Mouse (Mus musculus): Measurements from ENCODE around the gene Kcnma1.

GRCm38 (mm10) chr14:23650126-23650525 lies 364.2 kb downstream of the Kcnma1 start:
- no peak for TF ChIP-seq POLR2A (IDR thresholded peaks at IDR 0.05; ENCODE audit: insufficient read depth, low read depth, low read length)
- TF ChIP-seq CTCF (IDR thresholded peaks at IDR 0.05; ENCODE audit: insufficient read depth, low read depth, low read length) = no peak

Measured in olfactory bulb, adult 2 months (tissue).